Mouse (Mus musculus): ENCODE measurements around the gene Syne1. TPM values are rescaled to one million over a fixed set of nuclear protein-coding genes. Genes with fewer than 3 reads are reported as not detected.

The Syne1 gene
- total RNA-seq, 1 experiment from 2014 or later: 63.5 TPM

DNA sequence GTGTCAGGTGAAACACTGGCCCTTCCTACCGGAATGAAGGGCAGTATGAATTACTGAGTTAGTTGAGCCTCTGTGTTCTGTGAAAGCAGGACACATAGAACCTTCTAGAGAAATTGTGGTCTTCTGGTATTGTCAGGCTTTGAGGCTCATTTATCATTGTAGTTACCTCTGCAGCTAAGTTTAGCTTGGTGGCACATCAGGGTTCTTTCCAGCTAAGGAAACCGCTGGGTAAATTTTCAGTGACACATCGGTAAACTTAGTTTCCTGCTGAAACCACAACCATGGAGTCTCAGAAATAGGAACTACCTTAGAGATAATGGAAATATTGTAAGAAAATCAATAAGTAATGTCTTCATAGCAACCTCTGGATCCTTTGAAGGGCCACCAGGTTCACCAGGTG lies 573.9 kb downstream of the Syne1 start:
- no peak for ATAC-seq (replicated peaks; ENCODE audit: insufficient number of reproducible peaks, low FRiP score, low TSS enrichment, poor library complexity, severe bottlenecking)

DNA sequence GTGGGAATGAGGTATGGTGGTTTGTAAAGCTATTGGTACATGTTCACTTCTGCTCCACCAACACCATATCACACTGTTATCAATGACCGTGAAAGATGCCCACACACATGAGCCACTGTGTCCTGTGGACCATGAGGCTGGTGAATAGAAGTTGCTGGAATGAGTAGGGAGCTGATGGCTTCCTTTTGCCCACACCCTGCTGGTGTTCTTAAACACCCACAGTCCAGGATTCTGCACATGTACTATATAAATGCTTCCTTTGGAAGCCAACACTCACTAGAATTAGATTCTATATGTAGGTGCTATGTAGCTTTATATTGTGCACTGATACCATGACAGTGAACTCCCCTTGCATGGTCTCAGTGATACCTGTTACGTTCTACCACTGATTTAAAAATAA lies 574.7 kb downstream of the Syne1 start:
- no peak for ATAC-seq (replicated peaks; ENCODE audit: insufficient number of reproducible peaks, low FRiP score, low TSS enrichment, poor library complexity, severe bottlenecking)

DNA sequence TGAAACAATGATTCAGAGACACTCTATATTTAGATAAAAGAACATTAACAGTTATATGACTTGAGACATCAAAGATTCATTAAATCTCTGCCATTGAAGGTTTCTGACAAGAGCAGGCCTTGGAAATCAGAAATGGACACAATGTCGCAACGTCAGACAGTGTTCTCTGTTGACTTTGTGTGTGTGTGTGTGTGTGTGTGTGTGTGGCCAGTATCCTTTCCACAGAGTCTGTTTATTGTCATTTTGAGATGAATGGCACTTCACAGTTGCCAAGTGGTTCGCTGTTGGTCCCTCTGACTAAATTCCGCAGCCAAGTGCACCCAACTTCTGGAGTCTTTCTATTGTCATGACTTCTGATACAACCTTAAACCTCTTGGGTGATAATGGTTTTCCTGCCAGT lies 577.0 kb downstream of the Syne1 start:
- ATAC-seq (replicated peaks; ENCODE audit: insufficient number of reproducible peaks, low FRiP score, low TSS enrichment, poor library complexity, severe bottlenecking): no peak

DNA sequence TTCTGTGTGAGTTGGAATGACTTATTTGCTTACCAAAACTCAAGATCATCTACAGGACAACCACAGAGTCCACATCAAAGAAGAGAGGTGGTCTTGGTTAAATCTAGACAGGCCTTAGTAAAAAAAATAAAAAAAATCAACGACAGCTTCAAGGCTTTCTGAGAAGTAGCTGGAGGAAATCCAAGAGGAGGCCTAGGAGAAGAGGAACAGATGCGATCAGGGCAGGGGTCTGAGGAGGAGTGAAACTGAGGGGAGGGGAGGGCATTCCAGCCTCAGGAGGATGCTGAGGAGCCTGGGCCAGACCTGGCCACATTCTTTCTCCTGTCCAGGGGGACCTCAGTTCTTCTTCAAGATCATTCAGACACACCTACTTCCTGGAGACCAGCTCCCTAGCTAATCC lies 579.3 kb downstream of the Syne1 start:
- no peak for ATAC-seq (replicated peaks; ENCODE audit: insufficient number of reproducible peaks, low FRiP score, low TSS enrichment, poor library complexity, severe bottlenecking)

DNA sequence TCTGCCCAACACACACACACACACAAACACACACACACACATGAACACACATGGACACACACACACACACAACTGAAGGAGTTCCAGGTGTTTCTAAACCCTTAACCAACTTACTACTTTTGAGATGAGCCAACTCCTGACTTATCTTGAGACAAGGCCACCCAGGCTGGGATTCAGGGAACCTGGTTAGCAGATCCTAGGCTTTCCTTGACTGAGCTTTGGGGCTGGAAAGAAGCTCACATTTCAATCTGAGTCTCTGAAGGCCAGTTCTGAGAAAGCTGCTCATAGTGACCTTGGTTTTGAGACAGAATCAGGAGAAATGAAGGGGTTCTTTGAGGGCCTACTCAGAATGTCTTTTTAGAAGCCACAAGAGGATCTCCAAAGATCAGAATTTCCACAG lies 579.7 kb downstream of the Syne1 start:
- ATAC-seq (replicated peaks; ENCODE audit: insufficient number of reproducible peaks, low FRiP score, low TSS enrichment, poor library complexity, severe bottlenecking): no peak

DNA sequence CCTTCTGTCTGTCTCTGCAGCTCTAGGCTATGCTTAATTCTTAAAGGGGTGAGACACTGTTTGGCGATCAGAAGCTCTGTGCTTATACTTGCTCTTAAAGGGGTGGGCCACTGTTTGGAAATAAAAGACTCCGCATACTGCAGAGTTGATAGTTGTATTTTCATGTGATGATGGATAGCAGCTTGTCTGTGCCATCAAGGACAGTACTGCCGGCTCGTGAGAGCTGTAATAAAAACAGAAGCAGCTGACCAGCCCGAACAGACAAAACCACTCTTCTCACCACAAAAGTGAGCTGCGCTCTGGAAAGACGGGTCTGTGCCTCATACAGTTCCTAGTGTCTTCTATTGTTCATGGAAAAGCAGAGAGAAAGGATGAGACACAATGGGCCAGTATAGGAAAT lies 580.1 kb downstream of the Syne1 start:
- no peak for ATAC-seq (replicated peaks; ENCODE audit: insufficient number of reproducible peaks, low FRiP score, low TSS enrichment, poor library complexity, severe bottlenecking)

Other genes starting within 250 kb of the Syne1 start
- gene Myct1, start 42.3 kb upstream of the Syne1 start, total RNA-seq (2017): 2.4 TPM in 1 of 3 replicates, not detected in the others
- gene Vip, start 87.7 kb upstream of the Syne1 start, total RNA-seq (2017): not detected in 3 replicates

Measured in monocyte, adult 5-6 weeks (primary cell).